Comparison of ENCODE assay signal across 12 mouse cellular contexts in the genomic region with DNA sequence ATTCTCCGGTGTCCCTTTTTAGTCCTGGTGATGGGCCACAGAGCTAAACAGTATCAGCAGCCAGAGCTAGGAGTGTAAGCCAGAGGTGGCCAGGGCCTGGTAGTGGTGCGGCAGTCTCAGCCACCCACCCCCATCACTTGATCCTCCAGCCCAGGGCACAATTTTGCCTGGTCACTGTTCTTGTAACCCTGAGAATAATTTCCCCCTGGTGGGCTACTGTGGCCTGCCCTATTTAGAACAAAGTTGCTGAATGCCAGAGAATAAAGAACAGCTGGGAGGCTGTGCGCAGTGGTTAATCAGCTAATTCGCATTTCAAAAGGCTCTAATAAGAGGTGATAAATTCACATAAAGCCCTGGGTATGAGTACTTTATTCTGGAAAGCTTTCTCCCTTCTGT.
DNase-seq lines count a peak whose midpoint lies in the region; ATAC-seq lines count a peak whose summit lies in the region.
"Had no signal": no experiment of that assay in that cellular context is flagged by ENCODE, and none has a peak within 500 bp of the region (broad histone marks: within the 10 kb centered on the region; RNA-seq: fewer than 3 reads in every experiment).

No protein-coding gene starts in this region.

- H3K4me2 ChIP-seq in hindbrain, embryonic 12.5 days (replicated peaks) = 0 out of 2 replicates have a peak overlapping the region, but pooled peaks have one; percentile 29
- no peak overlapping the region; the same call in 1 of the 2 replicates for H3K4me2 ChIP-seq in midbrain, embryonic 14.5 days (ENCODE audit: low read length)
- H3K4me2 ChIP-seq: heart, embryonic 11.5 days had no signal

- H3K4me1 ChIP-seq in embryonic facial prominence, embryonic 10.5 days = peaks cover 66% of the 10 kb centered on the region
- peaks cover 60% of the 10 kb centered on the region for H3K4me1 ChIP-seq in hindbrain, embryonic 12.5 days
- peaks cover 53% of the 10 kb centered on the region for H3K4me1 ChIP-seq in midbrain, embryonic 14.5 days (ENCODE audit: control insufficient read depth, insufficient read depth, low read length)

- peak overlapping the region; percentile 32; the same call in 1 of the 2 replicates for H3K9ac ChIP-seq in hindbrain, embryonic 12.5 days
- H3K9ac ChIP-seq in midbrain, embryonic 14.5 days (replicated peaks; ENCODE audit: low read length) = peak overlapping the region; percentile 32; the same call in 1 of the 2 replicates

- peak; percentile 27; the same call in 1 of the 2 replicates for ATAC-seq in hindbrain, embryonic 12.5 days (ENCODE audit: low FRiP score)
- ATAC-seq in midbrain, embryonic 14.5 days (ENCODE audit: low FRiP score, low TSS enrichment) = no peak; the same call in 1 of the 2 replicates

- H3K27me3 ChIP-seq in embryonic facial prominence, embryonic 10.5 days (replicated peaks; ENCODE audit: low read depth, poor library complexity, severe bottlenecking) = peaks cover 69% of the 10 kb centered on the region
- H3K27me3 ChIP-seq in hindbrain, embryonic 12.5 days = 0 out of 2 replicates have a peak, but pooled peaks cover 6% of the 10 kb centered on the region
- H3K27me3 ChIP-seq in midbrain, embryonic 14.5 days (ENCODE audit: control insufficient read depth, insufficient read depth, low read length) = no peaks in the 10 kb centered on the region

- WGBS in embryonic facial prominence, embryonic 10.5 days = 23% methylated on average over 4 of the region's 4 CpGs
- whole genome bisulfite sequencing in hindbrain, embryonic 12.5 days = 8% methylated on average over 4 of the region's 4 CpGs
- WGBS in midbrain, embryonic 14.5 days = 10% methylated on average over 4 of the region's 4 CpGs

- H3K36me3 ChIP-seq in embryonic facial prominence, embryonic 10.5 days (replicated peaks) = no peaks in the 10 kb centered on the region
- H3K36me3 ChIP-seq in hindbrain, embryonic 12.5 days = no peaks in the 10 kb centered on the region
- no peaks in the 10 kb centered on the region for H3K36me3 ChIP-seq in midbrain, embryonic 14.5 days (ENCODE audit: control insufficient read depth, insufficient read depth, low read length)

- peak overlapping the region; percentile 68 for H3K27ac ChIP-seq in embryonic facial prominence, embryonic 10.5 days (replicated peaks)
- H3K27ac ChIP-seq in hindbrain, embryonic 12.5 days = peak overlapping the region; percentile 86
- H3K27ac ChIP-seq in midbrain, embryonic 14.5 days (replicated peaks; ENCODE audit: low read depth, low read length) = peak overlapping the region; percentile 84

- H3K9me3 ChIP-seq in embryonic facial prominence, embryonic 10.5 days = no peaks in the 10 kb centered on the region
- H3K9me3 ChIP-seq in hindbrain, embryonic 12.5 days (replicated peaks) = no peaks in the 10 kb centered on the region
- no peaks in the 10 kb centered on the region for H3K9me3 ChIP-seq in midbrain, embryonic 14.5 days (ENCODE audit: control insufficient read depth, low read length)

- peak; percentile 49 for DNase-seq in R1 (ENCODE audit: low read depth, low spot score)
- peak; percentile 47 for DNase-seq in embryonic facial prominence, embryonic 10.5 days (ENCODE audit: low spot score)
- peak; percentile 63 for DNase-seq in midbrain, embryonic 14.5 days
- no peak for DNase-seq in kidney, postnatal 14 days
- DNase-seq in cerebellum, adult 9-10 months = no peak
- DNase-seq in ovary, postnatal 10 days (ENCODE audit: low spot score) = no peak
- no peak for DNase-seq in adrenal gland, postnatal 36 days
- DNase-seq: cerebellum, adult 11-12 months; kidney, adult 9 months; lung, adult 2 months had no signal

- no peak overlapping the region for H3K4me3 ChIP-seq in embryonic facial prominence, embryonic 10.5 days
- no peak overlapping the region for H3K4me3 ChIP-seq in hindbrain, embryonic 12.5 days
- no peak overlapping the region for H3K4me3 ChIP-seq in midbrain, embryonic 14.5 days (replicated peaks; ENCODE audit: low read depth, low read length)

Comparison
In these comparisons a context has a peak if more than half of its experiments do, and no peak if none do; other contexts are left out.
1. DNase-seq: peak in R1 (single experiment), embryonic facial prominence, embryonic 10.5 days (single experiment) and midbrain, embryonic 14.5 days (single experiment); none in kidney, postnatal 14 days (single experiment), cerebellum, adult 9-10 months (single experiment), ovary, postnatal 10 days (single experiment) and adrenal gland, postnatal 36 days (0 of 2).
2. Peak in every context shown above with its lines, with median percentiles within 50 percentile points of each other: H3K27ac ChIP-seq.